Mouse (Mus musculus) forebrain, embryonic 14.5 days (tissue): Measurements from ENCODE around the gene Rsad2. TPM values are rescaled to one million over a fixed set of nuclear protein-coding genes. Genes with fewer than 3 reads are reported as not detected.

Experiments used
- ATAC-seq: fragments of 200-750 bp; cut with Nextera tagmentation; 2 replicates; pipeline ENCODE4 v1.8.0; 2017; ENCODE audit warnings: mild to moderate bottlenecking, moderate library complexity
- DNase-seq: peaks from one replicate; pipeline ENCODE4 v3.0.0-alpha.2; 2015; ENCODE audit warnings: low spot score
- H3K27ac ChIP-seq: fragments of 300-500 bp; sonication (generic); 2 replicates; pipeline ENCODE4 v1.5.1; 2014; ENCODE audit warnings: low read depth, mild to moderate bottlenecking, control low read depth, low read length, moderate library complexity
- H3K27me3 ChIP-seq: fragments of 300-500 bp; sonication (generic); replicated peaks from 2 replicates; pipeline ENCODE4 v1.6.1; 2014; ENCODE audit warnings: low read length, control low read depth, mixed read lengths; ENCODE audit not compliant: control insufficient read depth, insufficient read depth
- H3K36me3 ChIP-seq: fragments of 300-500 bp; sonication (generic); 2 replicates; pipeline ENCODE4 v1.6.1; 2014; ENCODE audit warnings: low read length, control low read depth; ENCODE audit not compliant: control insufficient read depth, insufficient read depth
- H3K4me1 ChIP-seq: fragments of 300-500 bp; sonication (generic); 2 replicates; pipeline ENCODE4 v1.6.1; 2014; ENCODE audit warnings: antibody characterized with exemption, low read length, control low read depth; ENCODE audit not compliant: control insufficient read depth, insufficient read depth
- H3K4me2 ChIP-seq: fragments of 300-500 bp; sonication (generic); 2 replicates; pipeline ENCODE4 v1.6.1; 2014; ENCODE audit warnings: mild to moderate bottlenecking, control low read depth, low read length
- H3K4me3 ChIP-seq: fragments of 300-500 bp; sonication (generic); 2 replicates; pipeline ENCODE4 v1.5.1; 2014; ENCODE audit warnings: low read depth, low read length, control low read depth
- H3K9ac ChIP-seq: fragments of 300-500 bp; sonication (generic); 2 replicates; pipeline ENCODE4 v1.6.1; 2014; ENCODE audit warnings: mild to moderate bottlenecking, low read length, control low read depth, moderate library complexity
- H3K9me3 ChIP-seq: fragments of 300-500 bp; sonication (generic); replicated peaks from 2 replicates; pipeline ENCODE4 v1.6.1; 2016; ENCODE audit warnings: low read length, control low read depth, mixed read lengths; ENCODE audit not compliant: control insufficient read depth
- WGBS: fragments of 180-500 bp; shearing (Covaris S2); extraction: QIAGEN DNeasy Blood & Tissue Kit; methylation state at CpG from one replicate; pipeline ENCODE4 v1.1.7; 2014; 5-methylcytosine and 5-hydroxymethylcytosine counted together
- microRNA-seq: library from miRNA; unstranded; fragments of <30 nt; microRNA quantifications from one replicate; pipeline ENCODE4, GENCODE M21; 2016
- polyA plus RNA-seq: library from polyadenylated mRNA; unstranded; fragments of >200 nt; fragmentation: Nextera tagmentation; extraction: Ambion mirVana; gene quantifications from 2 replicates; pipeline ENCODE4 v1.2.1, GENCODE M21; 2014

Rsad2 gene
- polyA plus RNA-seq, 1 experiment from 2014 or later = 0.27 TPM

DNA sequence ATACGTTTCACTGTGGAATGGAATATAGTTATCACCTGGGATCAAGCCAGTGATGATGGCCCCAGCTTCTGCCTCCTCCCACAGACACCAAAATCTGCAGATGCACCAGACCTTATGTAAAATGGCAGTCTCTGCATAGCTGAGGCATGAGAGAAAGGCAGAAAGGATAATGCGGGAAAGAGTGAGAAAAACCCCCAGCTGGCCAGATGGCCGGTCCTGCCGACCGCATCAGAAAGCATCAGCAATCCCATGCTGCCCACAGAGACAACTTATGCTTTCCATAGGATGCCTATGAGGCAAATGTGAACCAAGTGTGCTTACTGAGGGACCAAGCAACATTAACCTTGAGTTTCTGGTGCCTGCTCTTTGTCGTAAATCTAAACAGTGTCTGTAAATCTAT, 56.9 kb downstream of the Rsad2 start:
- no peak for ATAC-seq
- Histone ChIP-seq H3K4me3 (no peak overlapping the region), H3K27ac (no peak overlapping the region), H3K27me3 (no peaks in the 10 kb centered on the region), H3K9ac (no peak overlapping the region), H3K9me3 (no peaks in the 10 kb centered on the region), H3K4me2 (no peak overlapping the region), H3K4me1 (peaks cover 13% of the 10 kb centered on the region), H3K36me3 (0 out of 2 replicates have a peak, but pooled peaks cover 9% of the 10 kb centered on the region)
- no peak for DNase-seq
- WGBS = 87% methylated on average over 6 of the region's 6 CpGs

GRCm38 (mm10) chr12:26398597-26398996, 57.7 kb downstream of the Rsad2 start:
- Histone ChIP-seq H3K9me3 (no peaks in the 10 kb centered on the region), H3K4me3 (no peak overlapping the region), H3K27ac (no peak overlapping the region), H3K9ac (no peak overlapping the region), H3K4me2 (no peak overlapping the region), H3K36me3 (0 out of 2 replicates have a peak, but pooled peaks cover 6% of the 10 kb centered on the region), H3K4me1 (peaks cover 16% of the 10 kb centered on the region), H3K27me3 (no peaks in the 10 kb centered on the region)
- 74% methylated on average over 2 of the region's 2 CpGs for WGBS
- DNase-seq = no peak
- no peak for ATAC-seq

GRCm38 (mm10) chr12:26394485-26395470, 61.5 kb downstream of the Rsad2 start:
- H3K4me2 ChIP-seq = peak overlapping the region; percentile 12; the same call in 1 of the 2 replicates
- WGBS = 16% methylated on average over 13 of the region's 13 CpGs
- H3K4me3 ChIP-seq = no peak overlapping the region
- ATAC-seq = peak; percentile 50; the same call in 1 of the 2 replicates
- no peaks in the 10 kb centered on the region for H3K27me3 ChIP-seq
- no peaks in the 10 kb centered on the region for H3K36me3 ChIP-seq
- no peak overlapping the region for H3K9ac ChIP-seq
- H3K27ac ChIP-seq = peak overlapping the region; percentile 23; the same call in 1 of the 2 replicates
- peak; percentile 44 for DNase-seq
- H3K4me1 ChIP-seq = peaks cover 16% of the 10 kb centered on the region
- H3K9me3 ChIP-seq = no peaks in the 10 kb centered on the region

DNA sequence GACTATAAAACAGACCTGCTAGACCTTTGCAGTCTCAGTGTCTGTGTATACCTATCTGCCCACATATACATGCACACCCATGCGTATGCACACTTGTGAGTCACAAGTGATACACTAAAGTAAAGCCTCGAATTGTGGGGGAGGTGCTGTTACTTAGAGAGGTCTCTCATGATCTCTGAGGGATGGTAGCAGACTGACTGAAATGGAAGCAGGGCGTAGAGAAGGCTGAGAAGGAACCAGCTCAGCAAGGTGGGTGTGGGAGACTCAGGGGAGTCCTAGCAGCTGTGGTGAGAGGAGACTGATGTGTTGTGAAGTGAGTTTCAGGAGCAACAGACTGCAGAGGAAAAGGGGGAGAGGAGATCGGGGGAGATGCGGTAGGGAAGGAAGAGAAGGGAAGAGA, 63.0 kb downstream of the Rsad2 start:
- H3K4me2 ChIP-seq = no peak overlapping the region
- no peak for ATAC-seq
- 91% methylated on average over 5 of the region's 5 CpGs for WGBS
- H3K36me3 ChIP-seq = peaks cover 14% of the 10 kb centered on the region
- H3K4me3 ChIP-seq = no peak overlapping the region
- no peaks in the 10 kb centered on the region for H3K9me3 ChIP-seq
- no peak overlapping the region for H3K9ac ChIP-seq
- H3K4me1 ChIP-seq = peaks cover 16% of the 10 kb centered on the region
- no peak overlapping the region for H3K27ac ChIP-seq
- H3K27me3 ChIP-seq = no peaks in the 10 kb centered on the region
- no peak for DNase-seq

Small RNAs within 50 kb of the gene (microRNA-seq; reads per million reads assigned to microRNA genes)
- 0.40 reads per million for gene Mir6538

Other genes starting within 250 kb of the Rsad2 start
- gene Rnf144a, start 41.2 kb downstream of the Rsad2 start, polyA plus RNA-seq = 17.4 and 21.5 TPM in 2 replicates
- 11.7 and 11.8 TPM in 2 replicates for gene Cmpk2, start 12.8 kb upstream of the Rsad2 start, polyA plus RNA-seq